Mouse (Mus musculus): ENCODE measurements at regions not wholly inside any gene's neighbourhood (a gene's known extent, or its start where the extent isn't known, plus 50 kb on each side); places are given as distances from the start of the nearest gene placed in this dataset.

DNA sequence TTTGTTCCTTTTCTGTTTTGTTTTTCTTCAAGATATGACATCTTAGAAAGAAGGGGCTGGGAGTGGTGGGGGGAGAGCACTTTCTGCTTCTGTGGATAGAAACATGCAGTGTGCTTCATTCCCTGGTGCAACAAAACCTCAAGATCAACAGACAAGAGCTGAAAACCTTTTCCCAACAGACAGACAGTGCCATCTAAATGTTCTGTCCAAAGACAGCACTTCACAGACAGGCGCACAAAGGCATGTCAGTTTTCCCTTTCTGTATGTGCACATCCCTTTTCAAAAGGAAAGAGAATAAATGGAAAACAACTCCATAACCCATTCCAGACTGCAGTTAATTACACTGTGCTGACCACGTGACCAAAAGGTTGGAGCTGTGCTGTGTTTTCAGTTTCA, 383.0 kb upstream of the Slc7a11 start:
- Histone ChIP-seq H3K4me3 (ENCODE audit: low read depth, low read length) (no peak overlapping the region), H3K9me3 (ENCODE audit: control insufficient read depth) (no peaks in the 10 kb centered on the region), H3K27ac (ENCODE audit: low read depth, low read length) (no peak overlapping the region), H3K9ac (ENCODE audit: low read depth, low read length) (no peak overlapping the region), H3K4me1 (replicated peaks; ENCODE audit: control insufficient read depth, insufficient read depth, low read length) (no peaks in the 10 kb centered on the region), H3K36me3 (ENCODE audit: control insufficient read depth, insufficient read depth) (no peaks in the 10 kb centered on the region), H3K27me3 (replicated peaks; ENCODE audit: control insufficient read depth, insufficient read depth, low read length) (no peaks in the 10 kb centered on the region), H3K4me2 (replicated peaks; ENCODE audit: low read depth) (no peak overlapping the region)
- no peak for TF ChIP-seq CTCF (IDR thresholded peaks at IDR 0.05; ENCODE audit: low read depth)
- no peak for ATAC-seq
- 87% methylated on average over 2 of the region's 2 CpGs for WGBS

DNA sequence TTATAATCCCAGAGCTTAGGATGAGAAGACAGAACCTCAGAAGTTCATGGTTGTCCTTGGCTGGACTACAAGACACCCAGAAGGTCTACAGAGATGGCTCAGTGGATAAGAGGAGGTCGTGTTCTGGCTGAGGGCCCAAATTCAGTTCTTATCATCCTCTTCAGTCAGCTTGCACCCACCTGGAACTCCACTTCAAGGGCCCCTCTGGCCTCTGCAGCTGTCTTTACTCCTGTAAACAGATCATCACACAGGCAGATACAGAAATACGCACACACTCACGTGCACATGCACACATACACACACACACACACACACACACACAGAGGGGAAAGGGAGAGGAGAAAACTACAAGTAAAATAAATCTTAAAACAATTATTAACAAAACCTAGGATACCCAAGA, 385.8 kb upstream of the Slc7a11 start:
- TF ChIP-seq CTCF (IDR thresholded peaks at IDR 0.05; ENCODE audit: low read depth), result no peak
- H3K9me3 ChIP-seq (ENCODE audit: control insufficient read depth), result no peaks in the 10 kb centered on the region
- H3K9ac ChIP-seq (ENCODE audit: low read depth, low read length), result no peak overlapping the region
- H3K4me3 ChIP-seq (ENCODE audit: low read depth, low read length), result no peak overlapping the region
- no peaks in the 10 kb centered on the region for H3K4me1 ChIP-seq (replicated peaks; ENCODE audit: control insufficient read depth, insufficient read depth, low read length)
- H3K36me3 ChIP-seq (ENCODE audit: control insufficient read depth, insufficient read depth), result no peaks in the 10 kb centered on the region
- no peak overlapping the region for H3K4me2 ChIP-seq (replicated peaks; ENCODE audit: low read depth)
- no peak overlapping the region for H3K27ac ChIP-seq (ENCODE audit: low read depth, low read length)
- no peak for ATAC-seq
- WGBS, result 66% methylated on average over 3 of the region's 3 CpGs
- no peaks in the 10 kb centered on the region for H3K27me3 ChIP-seq (replicated peaks; ENCODE audit: control insufficient read depth, insufficient read depth, low read length)

DNA sequence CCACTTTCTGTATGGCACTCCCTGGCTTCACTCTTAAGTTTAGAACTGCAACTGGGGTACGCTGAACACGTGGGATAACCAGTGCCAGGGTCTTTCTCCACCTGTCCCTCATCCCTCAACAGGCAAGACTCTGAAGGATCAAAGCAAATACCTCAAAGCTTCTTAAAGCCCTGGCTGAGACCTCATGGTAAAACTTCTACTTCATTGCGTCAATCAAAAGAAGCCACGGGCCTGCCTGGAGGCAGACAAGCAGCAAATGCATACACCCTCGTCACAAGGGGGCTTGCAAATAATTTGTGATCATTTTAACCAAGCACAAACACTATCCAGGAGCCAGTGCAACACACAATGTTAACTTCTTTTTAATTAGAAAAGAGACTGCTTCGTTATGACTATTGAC, 387.0 kb upstream of the Slc7a11 start:
- no peak for ATAC-seq
- H3K27ac ChIP-seq (ENCODE audit: low read depth, low read length), result no peak overlapping the region
- no peak overlapping the region for H3K9ac ChIP-seq (ENCODE audit: low read depth, low read length)
- no peaks in the 10 kb centered on the region for H3K27me3 ChIP-seq (replicated peaks; ENCODE audit: control insufficient read depth, insufficient read depth, low read length)
- no peak overlapping the region for H3K4me3 ChIP-seq (ENCODE audit: low read depth, low read length)
- H3K9me3 ChIP-seq (ENCODE audit: control insufficient read depth), result no peaks in the 10 kb centered on the region
- no peak overlapping the region for H3K4me2 ChIP-seq (replicated peaks; ENCODE audit: low read depth)
- WGBS, result 82% methylated on average over 6 of the region's 6 CpGs
- H3K36me3 ChIP-seq (ENCODE audit: control insufficient read depth, insufficient read depth), result no peaks in the 10 kb centered on the region
- no peak for TF ChIP-seq CTCF (IDR thresholded peaks at IDR 0.05; ENCODE audit: low read depth)
- H3K4me1 ChIP-seq (replicated peaks; ENCODE audit: control insufficient read depth, insufficient read depth, low read length), result no peaks in the 10 kb centered on the region

DNA sequence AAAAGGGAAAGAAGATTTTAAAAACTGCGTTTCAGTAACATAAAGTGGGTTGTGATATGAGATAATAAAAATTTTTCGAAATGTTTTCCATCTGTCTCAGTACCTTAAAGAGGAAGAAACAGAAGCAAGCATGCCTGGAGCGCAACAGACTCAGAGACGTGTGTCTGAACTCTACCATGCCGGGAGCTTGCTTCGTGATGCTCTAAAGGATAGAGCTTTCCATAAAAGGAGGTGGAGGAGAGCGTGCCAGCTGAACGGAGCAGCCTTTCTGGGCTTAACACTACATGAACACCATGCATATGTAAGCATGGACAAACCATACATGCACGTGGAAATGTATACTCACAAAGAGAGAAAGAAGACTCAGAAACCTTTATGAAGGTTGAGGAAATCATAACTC, 387.5 kb upstream of the Slc7a11 start:
- H3K4me3 ChIP-seq (ENCODE audit: low read depth, low read length), result no peak overlapping the region
- WGBS, result 78% methylated on average over 9 of the region's 9 CpGs
- no peak for ATAC-seq

DNA sequence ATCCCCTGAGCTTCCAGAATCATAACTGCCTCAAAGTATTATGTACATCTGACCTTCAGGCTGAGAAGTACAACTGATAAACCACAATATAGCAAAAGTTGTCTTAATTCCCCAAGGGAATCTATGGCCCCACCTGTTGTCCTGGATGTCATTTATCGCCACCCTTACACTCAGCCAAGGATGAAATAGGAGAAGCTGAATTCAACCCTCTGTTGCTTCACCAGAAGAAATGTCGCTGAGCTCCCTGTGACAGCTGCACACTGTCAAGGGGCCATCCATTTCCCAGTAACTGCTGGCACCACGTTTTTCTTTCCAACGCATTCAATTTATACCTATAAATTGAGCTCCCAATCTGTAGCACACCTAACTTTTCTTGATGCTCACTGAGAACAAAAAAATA, 382.0 kb upstream of the Noct start:
- no peak overlapping the region for H3K27ac ChIP-seq (ENCODE audit: low read depth, low read length)

More for the DNA sequence above, 387.5 kb upstream of the Slc7a11 start:
- no peaks in the 10 kb centered on the region for H3K36me3 ChIP-seq (ENCODE audit: control insufficient read depth, insufficient read depth)
- no peak for TF ChIP-seq CTCF (IDR thresholded peaks at IDR 0.05; ENCODE audit: low read depth)
- no peak overlapping the region for H3K9ac ChIP-seq (ENCODE audit: low read depth, low read length)
- no peaks in the 10 kb centered on the region for H3K9me3 ChIP-seq (ENCODE audit: control insufficient read depth)
- no peak overlapping the region for H3K4me2 ChIP-seq (replicated peaks; ENCODE audit: low read depth)
- H3K27me3 ChIP-seq (replicated peaks; ENCODE audit: control insufficient read depth, insufficient read depth, low read length), result no peaks in the 10 kb centered on the region
- no peaks in the 10 kb centered on the region for H3K4me1 ChIP-seq (replicated peaks; ENCODE audit: control insufficient read depth, insufficient read depth, low read length)
- H3K27ac ChIP-seq (ENCODE audit: low read depth, low read length), result no peak overlapping the region

DNA sequence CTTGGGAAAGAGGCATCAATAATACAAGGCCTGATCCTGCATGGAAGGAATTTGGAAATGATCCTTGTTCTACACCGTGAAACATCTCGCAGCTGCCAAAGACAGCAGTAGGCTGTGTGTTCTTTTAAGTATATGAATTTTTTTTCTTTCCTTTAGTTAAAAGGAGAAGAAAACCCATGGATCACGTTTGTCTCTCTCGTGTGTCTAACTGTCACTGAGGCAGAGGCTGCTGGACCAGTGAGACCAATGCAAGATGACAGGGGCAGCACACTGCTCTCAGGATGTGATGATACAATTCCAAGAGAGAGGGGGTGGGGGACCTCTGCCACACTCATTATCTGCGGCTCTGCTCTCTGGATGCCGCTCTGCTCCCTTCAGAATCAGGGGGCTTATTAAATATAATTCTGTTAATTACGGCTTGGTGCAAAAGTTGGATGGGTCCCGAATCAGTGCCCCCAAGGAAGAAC, 379.4 kb upstream of the Noct start:
- H3K27me3 ChIP-seq (replicated peaks; ENCODE audit: control insufficient read depth, insufficient read depth, low read length), result no peaks in the 10 kb centered on the region
- no peak overlapping the region for H3K4me3 ChIP-seq (ENCODE audit: low read depth, low read length)
- ATAC-seq, result no peak
- H3K9ac ChIP-seq (ENCODE audit: low read depth, low read length), result no peak overlapping the region
- 78% methylated on average over 8 of the region's 8 CpGs for WGBS
- no peaks in the 10 kb centered on the region for H3K9me3 ChIP-seq (ENCODE audit: control insufficient read depth)
- no peak for TF ChIP-seq CTCF (IDR thresholded peaks at IDR 0.05; ENCODE audit: low read depth)
- no peaks in the 10 kb centered on the region for H3K36me3 ChIP-seq (ENCODE audit: control insufficient read depth, insufficient read depth)
- H3K4me2 ChIP-seq (replicated peaks; ENCODE audit: low read depth), result no peak overlapping the region
- H3K27ac ChIP-seq (ENCODE audit: low read depth, low read length), result no peak overlapping the region
- no peaks in the 10 kb centered on the region for H3K4me1 ChIP-seq (replicated peaks; ENCODE audit: control insufficient read depth, insufficient read depth, low read length)

More for the DNA sequence above, 382.0 kb upstream of the Noct start:
- Histone ChIP-seq H3K4me2 (replicated peaks; ENCODE audit: low read depth) (no peak overlapping the region), H3K27me3 (replicated peaks; ENCODE audit: control insufficient read depth, insufficient read depth, low read length) (no peaks in the 10 kb centered on the region), H3K9ac (ENCODE audit: low read depth, low read length) (no peak overlapping the region), H3K36me3 (ENCODE audit: control insufficient read depth, insufficient read depth) (no peaks in the 10 kb centered on the region), H3K9me3 (ENCODE audit: control insufficient read depth) (no peaks in the 10 kb centered on the region), H3K4me3 (ENCODE audit: low read depth, low read length) (no peak overlapping the region), H3K4me1 (replicated peaks; ENCODE audit: control insufficient read depth, insufficient read depth, low read length) (no peaks in the 10 kb centered on the region)
- no peak for TF ChIP-seq CTCF (IDR thresholded peaks at IDR 0.05; ENCODE audit: low read depth)
- 67% methylated on average over 4 of the region's 4 CpGs for WGBS
- ATAC-seq, result no peak

DNA sequence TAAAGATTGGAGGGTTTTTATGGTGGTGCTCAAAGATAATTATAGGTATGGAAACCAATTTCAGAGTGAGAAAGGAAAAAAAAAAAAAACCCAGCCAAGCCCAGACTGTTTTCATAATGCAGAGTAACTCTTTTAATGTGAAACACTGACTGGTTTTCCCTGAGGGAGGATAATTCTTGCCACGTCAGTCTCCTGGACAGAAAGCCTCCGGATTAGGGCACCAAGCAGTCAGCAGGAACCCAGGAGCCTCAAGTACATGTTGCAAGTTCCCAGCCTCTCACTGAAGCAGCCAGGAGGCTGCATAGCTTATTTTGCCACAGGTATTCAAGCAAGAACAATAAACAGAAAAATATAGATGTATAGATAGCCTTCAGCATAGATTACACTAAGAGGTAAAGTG, 378.9 kb upstream of the Noct start:
- Histone ChIP-seq H3K9ac (ENCODE audit: low read depth, low read length) (no peak overlapping the region), H3K27ac (ENCODE audit: low read depth, low read length) (no peak overlapping the region), H3K4me1 (replicated peaks; ENCODE audit: control insufficient read depth, insufficient read depth, low read length) (no peaks in the 10 kb centered on the region), H3K9me3 (ENCODE audit: control insufficient read depth) (no peaks in the 10 kb centered on the region), H3K36me3 (ENCODE audit: control insufficient read depth, insufficient read depth) (no peaks in the 10 kb centered on the region), H3K4me2 (replicated peaks; ENCODE audit: low read depth) (no peak overlapping the region), H3K4me3 (ENCODE audit: low read depth, low read length) (no peak overlapping the region), H3K27me3 (replicated peaks; ENCODE audit: control insufficient read depth, insufficient read depth, low read length) (no peaks in the 10 kb centered on the region)
- ATAC-seq, result no peak
- TF ChIP-seq CTCF (IDR thresholded peaks at IDR 0.05; ENCODE audit: low read depth), result no peak
- WGBS, result 86% methylated on average over 2 of the region's 2 CpGs
